Mouse (Mus musculus) embryonic facial prominence, embryonic 13.5 days (tissue): Measurements from ENCODE around the gene Dusp14. TPM values are rescaled to one million over a fixed set of nuclear protein-coding genes. Genes with fewer than 3 reads are reported as not detected.

ENCODE experiments used
- ATAC-seq: fragments of 200-750 bp; cut with Nextera tagmentation; 2 replicates; pipeline ENCODE4 v1.8.0; 2017; ENCODE audit warnings: low read depth; ENCODE audit not compliant: insufficient number of reproducible peaks, insufficient read depth, low FRiP score, low TSS enrichment
- H3K27ac ChIP-seq: fragments of 300-500 bp; sonication (generic); 2 replicates; pipeline ENCODE4 v1.5.1; 2015; ENCODE audit warnings: moderate library complexity, mild to moderate bottlenecking, inconsistent platforms
- H3K27me3 ChIP-seq: fragments of 300-500 bp; sonication (generic); 2 replicates; pipeline ENCODE4 v1.6.1; 2015; ENCODE audit warnings: mild to moderate bottlenecking, inconsistent platforms
- H3K36me3 ChIP-seq: fragments of 300-500 bp; sonication (generic); 2 replicates; pipeline ENCODE4 v1.6.1; 2015; ENCODE audit warnings: mild to moderate bottlenecking, inconsistent platforms
- H3K4me1 ChIP-seq: fragments of 300-500 bp; sonication (generic); 2 replicates; pipeline ENCODE4 v1.6.1; 2015; ENCODE audit warnings: inconsistent platforms
- H3K4me2 ChIP-seq: fragments of 300-500 bp; sonication (generic); 2 replicates; pipeline ENCODE4 v1.6.1; 2015; ENCODE audit warnings: moderate library complexity, mild to moderate bottlenecking, inconsistent platforms
- H3K4me3 ChIP-seq: fragments of 300-500 bp; sonication (generic); 2 replicates; pipeline ENCODE4 v1.5.1; 2015; ENCODE audit warnings: mild to moderate bottlenecking, inconsistent platforms
- H3K9ac ChIP-seq: fragments of 300-500 bp; sonication (generic); 2 replicates; pipeline ENCODE4 v1.6.1; 2015; ENCODE audit warnings: mild to moderate bottlenecking, inconsistent platforms
- H3K9me3 ChIP-seq: fragments of 300-500 bp; sonication (generic); 2 replicates; pipeline ENCODE4 v1.6.1; 2016; ENCODE audit warnings: inconsistent platforms
- WGBS: fragments of 180-500 bp; shearing (Covaris S2); methylation state at CpG from one replicate; pipeline ENCODE4 v1.1.7; 2015; ENCODE audit warnings: mixed read lengths; 5-methylcytosine and 5-hydroxymethylcytosine counted together
- polyA plus RNA-seq: library from polyadenylated mRNA; unstranded; fragments of >200 nt; fragmentation: Nextera tagmentation; extraction: Ambion mirVana; gene quantifications from 2 replicates; pipeline ENCODE4 v1.2.1, GENCODE M21; 2015

The Dusp14 gene
- polyA plus RNA-seq, 1 experiment from 2014 or later: 16.6 TPM

- Histone ChIP-seq H3K27me3 (peaks cover 33% of the 10 kb centered on the region), H3K9me3 (no peaks in the 10 kb centered on the region), H3K36me3 (no peaks in the 10 kb centered on the region), H3K27ac (no peak overlapping the region), H3K4me3 (0 out of 2 replicates have a peak overlapping the region, but pooled peaks have one; percentile 12), H3K4me1 (peaks cover 21% of the 10 kb centered on the region), H3K9ac (no peak overlapping the region), H3K4me2 (peak overlapping the region; percentile 77)
- 8% methylated on average over 11 of the region's 11 CpGs for WGBS
- ATAC-seq: no peak
These were observed 3.0 kb downstream of the Dusp14 start for GRCm38 (mm10) chr11:84066071-84066481.

- WGBS: 90% methylated on average over 3 of the region's 3 CpGs
- Histone ChIP-seq H3K9ac (no peak overlapping the region), H3K36me3 (no peaks in the 10 kb centered on the region), H3K4me2 (no peak overlapping the region), H3K4me3 (no peak overlapping the region), H3K27ac (no peak overlapping the region), H3K27me3 (peaks cover 19% of the 10 kb centered on the region), H3K9me3 (no peaks in the 10 kb centered on the region), H3K4me1 (peaks cover 21% of the 10 kb centered on the region)
- no peak for ATAC-seq
These were observed 5.3 kb downstream of the Dusp14 start for GRCm38 (mm10) chr11:84063631-84064209.

- Histone ChIP-seq H3K4me3 (no peak overlapping the region), H3K9ac (no peak overlapping the region), H3K36me3 (no peaks in the 10 kb centered on the region), H3K9me3 (no peaks in the 10 kb centered on the region), H3K27me3 (peaks cover 16% of the 10 kb centered on the region), H3K4me1 (peaks cover 21% of the 10 kb centered on the region), H3K4me2 (no peak overlapping the region), H3K27ac (no peak overlapping the region)
- ATAC-seq: no peak
- WGBS: 37% methylated on average over 2 of the region's 2 CpGs
These were observed 6.3 kb downstream of the Dusp14 start for GRCm38 (mm10) chr11:84062805-84063204.

GRCm38 (mm10) chr11:84061881-84062280, 7.2 kb downstream of the Dusp14 start:
- no peak for ATAC-seq
- peaks cover 12% of the 10 kb centered on the region for H3K4me1 ChIP-seq
- H3K27ac ChIP-seq: no peak overlapping the region
- WGBS: 75% methylated on average over 2 of the region's 2 CpGs
- H3K27me3 ChIP-seq: peaks cover 11% of the 10 kb centered on the region
- no peak overlapping the region for H3K9ac ChIP-seq
- no peak overlapping the region for H3K4me3 ChIP-seq
- no peaks in the 10 kb centered on the region for H3K9me3 ChIP-seq
- no peak overlapping the region for H3K4me2 ChIP-seq
- H3K36me3 ChIP-seq: no peaks in the 10 kb centered on the region

- H3K36me3 ChIP-seq: no peaks in the 10 kb centered on the region
- 75% methylated on average over 6 of the region's 6 CpGs for WGBS
- no peak overlapping the region for H3K4me3 ChIP-seq
- H3K27me3 ChIP-seq: no peaks in the 10 kb centered on the region
- ATAC-seq: no peak
- H3K4me1 ChIP-seq: peaks cover 1% of the 10 kb centered on the region; the same call in 1 of the 2 replicates
- no peak overlapping the region for H3K9ac ChIP-seq
- H3K4me2 ChIP-seq: no peak overlapping the region
- no peaks in the 10 kb centered on the region for H3K9me3 ChIP-seq
- H3K27ac ChIP-seq: no peak overlapping the region
These were observed 8.4 kb downstream of the Dusp14 start for GRCm38 (mm10) chr11:84060635-84061034.

- Histone ChIP-seq H3K27me3 (no peaks in the 10 kb centered on the region), H3K4me3 (no peak overlapping the region), H3K4me1 (no peaks in the 10 kb centered on the region), H3K4me2 (no peak overlapping the region), H3K27ac (no peak overlapping the region), H3K36me3 (no peaks in the 10 kb centered on the region), H3K9ac (no peak overlapping the region), H3K9me3 (no peaks in the 10 kb centered on the region)
- 84% methylated on average over 2 of the region's 2 CpGs for WGBS
- no peak for ATAC-seq
These were observed 9.3 kb downstream of the Dusp14 start for GRCm38 (mm10) chr11:84059784-84060183.

GRCm38 (mm10) chr11:84057418-84057817, 11.6 kb downstream of the Dusp14 start:
- H3K4me3 ChIP-seq: no peak overlapping the region
- H3K9ac ChIP-seq: no peak overlapping the region
- H3K4me1 ChIP-seq: peaks cover 5% of the 10 kb centered on the region
- H3K9me3 ChIP-seq: no peaks in the 10 kb centered on the region
- no peaks in the 10 kb centered on the region for H3K27me3 ChIP-seq
- 86% methylated on average over 2 of the region's 2 CpGs for WGBS
- ATAC-seq: peak; percentile 32; the same call in 1 of the 2 replicates
- no peak overlapping the region for H3K4me2 ChIP-seq
- no peak overlapping the region for H3K27ac ChIP-seq
- H3K36me3 ChIP-seq: no peaks in the 10 kb centered on the region

GRCm38 (mm10) chr11:84053524-84054163, 15.4 kb downstream of the Dusp14 start:
- Histone ChIP-seq H3K9me3 (no peaks in the 10 kb centered on the region), H3K4me1 (peaks cover 10% of the 10 kb centered on the region), H3K4me2 (no peak overlapping the region), H3K4me3 (no peak overlapping the region), H3K9ac (no peak overlapping the region), H3K36me3 (peaks cover 2% of the 10 kb centered on the region; the same call in 1 of the 2 replicates), H3K27me3 (no peaks in the 10 kb centered on the region), H3K27ac (no peak overlapping the region)
- 63% methylated on average over 10 of the region's 10 CpGs for WGBS
- ATAC-seq: no peak

GRCm38 (mm10) chr11:84053055-84053454, 16.0 kb downstream of the Dusp14 start:
- no peaks in the 10 kb centered on the region for H3K9me3 ChIP-seq
- H3K4me3 ChIP-seq: no peak overlapping the region
- 81% methylated on average over 7 of the region's 7 CpGs for WGBS

GRCm38 (mm10) chr11:84048411-84048810, 20.6 kb downstream of the Dusp14 start:
- H3K9me3 ChIP-seq: no peaks in the 10 kb centered on the region
- peaks cover 22% of the 10 kb centered on the region for H3K4me1 ChIP-seq
- 69% methylated on average over 10 of the region's 10 CpGs for WGBS
- no peak for ATAC-seq
- no peaks in the 10 kb centered on the region for H3K27me3 ChIP-seq
- H3K4me3 ChIP-seq: no peak overlapping the region
- H3K27ac ChIP-seq: 0 out of 2 replicates have a peak overlapping the region, but pooled peaks have one; percentile 22
- peaks cover 4% of the 10 kb centered on the region; the same call in 1 of the 2 replicates for H3K36me3 ChIP-seq
- H3K9ac ChIP-seq: no peak overlapping the region
- H3K4me2 ChIP-seq: no peak overlapping the region

More at GRCm38 (mm10) chr11:84053055-84053454, 16.0 kb downstream of the Dusp14 start:
- no peak overlapping the region for H3K4me2 ChIP-seq
- ATAC-seq: no peak
- no peak overlapping the region for H3K27ac ChIP-seq
- H3K27me3 ChIP-seq: no peaks in the 10 kb centered on the region
- H3K9ac ChIP-seq: no peak overlapping the region
- H3K4me1 ChIP-seq: peaks cover 16% of the 10 kb centered on the region
- H3K36me3 ChIP-seq: peaks cover 4% of the 10 kb centered on the region; the same call in 1 of the 2 replicates

GRCm38 (mm10) chr11:84047270-84047669, 21.8 kb downstream of the Dusp14 start:
- no peak for ATAC-seq
- 39% methylated on average over 4 of the region's 4 CpGs for WGBS
- H3K27ac ChIP-seq: 0 out of 2 replicates have a peak overlapping the region, but pooled peaks have one; percentile 30

GRCm38 (mm10) chr11:84044988-84045387, 24.1 kb downstream of the Dusp14 start:
- no peak overlapping the region for H3K9ac ChIP-seq
- peaks cover 17% of the 10 kb centered on the region for H3K36me3 ChIP-seq
- ATAC-seq: no peak
- no peak overlapping the region for H3K4me2 ChIP-seq
- 22% methylated on average over 1 of the region's 1 CpGs for WGBS
- no peaks in the 10 kb centered on the region for H3K9me3 ChIP-seq
- no peak overlapping the region for H3K4me3 ChIP-seq
- no peak overlapping the region for H3K27ac ChIP-seq
- no peaks in the 10 kb centered on the region for H3K27me3 ChIP-seq
- peaks cover 31% of the 10 kb centered on the region for H3K4me1 ChIP-seq

More at GRCm38 (mm10) chr11:84047270-84047669, 21.8 kb downstream of the Dusp14 start:
- Histone ChIP-seq H3K36me3 (peaks cover 4% of the 10 kb centered on the region; the same call in 1 of the 2 replicates), H3K9ac (no peak overlapping the region), H3K4me2 (no peak overlapping the region), H3K9me3 (no peaks in the 10 kb centered on the region), H3K4me3 (no peak overlapping the region), H3K27me3 (no peaks in the 10 kb centered on the region), H3K4me1 (peaks cover 31% of the 10 kb centered on the region)
